Mouse (Mus musculus): ENCODE measurements at regions not wholly inside any gene's neighbourhood (a gene's known extent, or its start where the extent isn't known, plus 50 kb on each side); places are given as distances from the start of the nearest gene placed in this dataset.
A peak's percentile ranks its signal among the peaks of the same experiment; 100 is the strongest.

DNA sequence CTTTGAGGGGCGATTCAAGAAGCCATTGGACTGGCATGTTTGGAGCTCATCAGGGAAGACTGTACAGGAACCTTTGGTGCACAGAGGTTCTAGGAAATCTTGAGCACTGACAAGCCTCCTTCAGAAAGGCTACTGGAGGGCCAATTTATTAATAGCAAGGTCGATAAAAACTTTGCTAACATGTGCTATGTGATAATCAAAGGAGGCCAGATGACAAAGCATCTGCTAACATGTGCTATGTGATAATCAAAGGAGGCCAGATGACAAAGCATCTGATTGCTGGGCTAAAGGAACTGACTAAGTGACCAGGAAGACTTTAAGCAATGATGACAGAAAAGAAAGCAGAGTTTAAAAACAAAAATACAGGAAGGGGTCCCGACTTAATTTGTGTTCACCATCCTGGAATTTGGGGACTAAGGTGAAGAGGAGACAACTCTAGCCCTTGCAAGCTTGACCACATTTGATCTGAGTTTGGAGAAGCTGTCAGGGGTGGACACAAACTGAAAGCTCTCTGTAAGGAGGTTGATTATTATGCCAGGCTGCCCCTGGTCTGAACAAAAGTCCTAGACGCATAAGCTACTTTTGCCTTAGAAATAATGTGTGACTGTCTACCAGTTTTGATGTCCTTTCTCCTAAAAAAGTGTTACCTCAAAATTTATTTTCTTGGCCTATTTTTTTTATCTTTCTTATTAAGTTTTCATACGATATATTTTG is 455.5 kb upstream of the Fam92a start:
- no peak for DNase-seq

DNA sequence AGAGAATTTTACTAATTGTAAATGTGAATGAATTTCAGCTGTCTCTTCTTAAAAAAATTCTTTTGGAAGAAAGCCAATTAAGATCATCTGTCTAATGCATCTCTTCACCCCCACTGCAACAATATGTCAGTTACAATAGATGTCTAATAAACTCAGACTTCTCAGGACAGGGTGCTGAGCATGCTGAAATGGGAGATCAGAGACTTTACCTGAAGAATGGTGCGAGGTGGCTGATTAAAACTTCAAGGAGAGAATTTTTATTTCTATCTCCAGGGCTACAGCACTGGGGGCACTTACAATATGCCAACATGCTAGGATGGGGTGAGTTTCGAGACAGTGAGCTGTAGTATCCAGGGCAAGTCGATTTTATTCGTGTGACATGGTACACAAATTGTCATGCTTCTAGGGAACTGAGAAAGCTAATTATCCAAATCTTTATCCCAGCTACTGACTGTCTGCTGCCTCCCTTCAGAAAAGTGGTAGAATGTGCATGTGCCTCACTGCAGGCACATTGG is 449.0 kb upstream of the Fam92a start:
- no peak for DNase-seq

DNA sequence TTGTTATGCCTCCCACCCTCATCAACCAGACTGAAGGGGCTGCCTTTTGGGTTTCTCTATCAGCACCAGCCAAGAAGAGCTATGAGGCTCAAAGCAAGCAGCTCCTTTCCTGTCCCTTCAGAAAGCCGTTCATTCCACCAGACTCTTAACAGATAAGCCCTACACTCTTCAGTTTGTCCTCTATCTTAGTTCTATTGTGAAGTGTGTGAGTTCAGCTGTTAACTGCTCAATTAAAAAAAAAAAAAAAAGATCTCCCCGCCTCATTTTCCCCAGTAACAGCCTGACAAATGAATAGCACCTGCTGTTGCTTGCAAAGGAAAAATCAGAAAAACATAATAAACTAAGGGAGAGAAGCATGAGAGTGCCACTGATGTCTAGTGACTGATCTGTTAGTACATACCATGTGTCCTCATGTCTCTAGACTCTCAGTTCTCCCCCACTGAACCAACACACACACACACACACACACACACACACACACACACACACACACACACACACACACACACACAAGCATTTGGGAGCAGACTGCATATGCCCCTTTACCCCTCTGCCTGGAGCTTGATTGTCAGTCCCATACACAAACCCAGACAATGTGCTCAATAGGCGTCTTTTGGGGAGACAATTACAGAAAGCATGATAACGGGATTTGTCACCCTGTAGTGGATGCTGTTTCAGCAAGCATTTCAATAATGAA is 448.4 kb upstream of the Fam92a start:
- DNase-seq = no peak

DNA sequence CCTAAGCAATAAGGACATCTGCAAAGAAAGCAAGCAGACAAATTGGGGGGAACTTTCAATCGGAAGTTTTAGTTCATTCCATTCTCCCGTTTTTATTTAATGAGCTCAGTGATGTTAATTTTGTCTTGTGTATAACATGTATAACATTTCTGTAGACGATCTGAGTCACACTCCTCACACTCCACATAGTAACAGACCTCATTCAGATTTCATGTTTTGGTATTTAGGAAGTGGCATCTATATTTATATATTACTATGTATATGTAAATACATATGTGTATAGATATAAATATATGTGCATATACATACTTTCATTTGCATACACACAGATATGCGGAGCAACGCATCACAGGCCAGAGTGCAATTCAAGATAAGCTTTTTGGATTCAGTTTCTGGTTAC is 444.9 kb upstream of the Fam92a start:
- DNase-seq = no peak

DNA sequence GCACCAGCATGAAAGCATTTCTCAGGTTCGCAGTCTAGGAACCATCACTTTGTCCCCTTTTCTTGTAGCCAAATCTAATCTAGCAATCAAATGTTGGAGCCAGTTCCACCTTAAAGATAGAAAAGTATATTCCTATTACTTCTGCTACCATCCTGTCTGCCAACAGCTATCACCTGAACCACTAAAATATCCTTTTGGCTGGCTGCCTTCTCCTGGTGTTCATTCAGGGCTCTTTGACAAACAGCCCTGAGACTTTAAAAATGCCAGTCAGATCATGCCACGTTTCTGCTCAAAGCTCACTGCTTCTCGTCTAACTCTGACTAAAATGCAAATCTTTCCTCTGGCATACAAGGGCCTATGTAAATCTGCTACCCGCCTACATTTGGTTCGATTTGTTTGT is 439.7 kb upstream of the Fam92a start:
- DNase-seq = no peak

DNA sequence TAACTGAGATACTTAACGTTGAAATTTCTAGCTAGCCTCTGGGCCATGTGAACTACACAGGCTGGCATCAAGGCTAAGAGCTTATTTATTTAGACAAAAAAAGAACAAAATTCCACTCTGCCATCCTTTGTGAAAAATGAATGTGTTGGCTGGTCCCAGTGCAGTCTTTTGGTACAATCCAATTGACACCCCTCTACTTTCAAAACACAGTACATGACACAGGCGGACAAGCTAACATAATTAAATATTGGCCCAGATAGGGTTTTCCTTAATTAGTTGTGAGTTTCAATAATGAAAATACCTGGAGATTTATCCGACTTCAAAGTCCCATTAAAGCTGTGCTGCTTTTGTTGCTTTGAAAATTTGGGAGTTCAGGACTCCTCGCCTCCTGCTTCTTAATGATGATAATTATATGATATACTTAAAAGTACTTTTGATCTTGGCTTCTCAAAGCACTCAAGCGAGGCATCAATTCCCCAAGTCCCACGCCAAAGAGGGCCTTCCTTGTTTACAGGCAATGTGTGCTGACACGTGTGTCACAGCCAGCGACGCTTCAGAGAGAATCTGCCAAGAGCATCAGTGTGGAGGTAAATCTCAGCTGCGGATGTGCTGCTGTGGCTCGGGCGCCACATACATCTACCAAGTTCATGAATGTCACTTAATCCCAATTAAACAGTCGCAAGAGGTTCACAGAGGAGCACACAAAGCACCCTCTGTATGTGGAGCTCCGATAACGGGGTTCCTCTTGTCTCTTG is 429.5 kb upstream of the Fam92a start:
- no peak for DNase-seq

DNA sequence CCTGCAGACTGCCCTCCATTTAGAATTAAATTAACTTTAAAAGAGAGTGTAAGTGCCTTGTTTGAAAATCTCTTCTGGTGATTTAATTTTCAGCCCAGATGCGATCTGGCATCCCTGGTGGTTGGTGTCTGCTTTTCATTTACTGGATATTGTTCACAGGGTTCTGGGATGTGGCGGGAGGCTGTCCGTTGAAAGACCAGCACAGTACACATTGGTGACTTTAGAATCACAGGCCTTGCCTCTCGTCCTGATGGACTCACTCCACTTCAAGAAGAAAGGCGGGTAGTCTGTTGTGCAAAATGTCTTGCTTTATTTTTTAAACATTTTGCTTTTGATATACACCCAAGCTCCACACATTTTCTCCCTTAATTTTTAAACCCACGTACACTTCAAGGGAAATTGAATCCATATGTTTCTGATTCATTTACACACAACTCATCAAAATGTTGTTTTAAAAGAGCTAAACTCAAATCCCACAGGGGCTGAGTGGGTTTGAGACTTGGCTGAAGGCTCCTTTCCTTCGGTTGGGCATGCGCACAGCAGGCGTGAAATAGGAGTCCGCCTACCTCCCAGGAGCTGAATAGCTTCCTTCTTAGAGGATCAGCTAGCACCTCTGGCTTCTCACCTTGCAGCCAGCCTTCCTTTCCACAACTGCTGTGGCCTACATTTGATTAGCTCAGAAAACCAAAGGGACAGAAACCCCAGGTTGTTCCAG is 424.1 kb upstream of the Fam92a start:
- no peak for DNase-seq

DNA sequence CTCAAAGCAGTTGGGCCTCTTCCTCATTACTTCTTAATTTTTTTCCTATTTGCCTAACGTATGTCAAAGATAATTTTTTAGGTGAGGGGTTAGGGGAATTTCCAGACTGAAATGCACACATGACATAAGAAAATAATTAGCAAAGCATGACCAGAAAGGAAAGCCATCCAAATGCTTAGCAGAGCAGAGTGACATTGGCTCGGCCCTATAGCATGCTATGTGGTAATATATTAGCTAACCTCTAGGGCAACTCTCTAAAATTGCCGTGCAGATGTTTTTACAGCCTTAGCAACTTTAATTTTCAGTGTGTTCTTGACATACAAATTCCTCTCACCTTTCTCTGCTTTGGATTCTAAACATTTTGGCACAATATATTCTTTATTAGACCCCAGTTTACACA is 421.2 kb upstream of the Fam92a start:
- DNase-seq = no peak

DNA sequence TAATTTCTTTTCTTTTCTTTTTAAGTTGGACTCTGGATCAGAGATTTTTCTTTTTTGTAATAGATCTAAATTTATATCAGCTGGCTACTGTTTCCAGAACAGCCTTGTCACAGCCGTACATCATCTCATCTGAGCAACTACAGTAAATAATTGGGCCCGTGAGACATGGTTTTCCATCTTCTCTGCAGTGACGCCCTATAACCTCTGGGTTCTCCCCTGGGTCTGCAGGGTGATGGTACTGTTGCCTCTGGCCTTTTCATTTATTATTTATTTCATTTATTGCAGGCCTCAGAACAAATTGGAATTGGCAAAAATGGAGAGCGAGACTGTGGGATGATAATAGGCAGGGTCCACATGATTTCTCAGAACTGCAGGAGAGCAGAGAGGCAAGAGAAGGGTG is 406.3 kb upstream of the Fam92a start:
- DNase-seq = no peak

DNA sequence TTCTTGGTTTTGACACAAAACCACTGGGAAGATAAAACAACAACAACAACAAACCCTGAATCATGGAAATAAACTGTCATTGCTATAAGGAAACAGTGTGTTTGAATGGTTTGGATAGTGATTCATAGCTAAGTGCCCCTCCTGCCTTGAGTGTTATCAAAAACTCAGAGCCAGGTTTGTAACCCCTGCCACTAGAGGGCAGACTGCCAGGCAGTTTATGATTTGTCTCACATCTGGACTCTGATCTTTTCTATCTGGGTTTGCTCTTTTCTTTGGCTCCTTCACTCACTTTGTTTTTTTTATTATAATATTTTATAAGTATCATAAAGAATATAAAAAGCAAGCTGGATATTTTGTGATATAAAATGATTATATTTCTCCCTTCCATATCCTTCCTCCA is 400.1 kb upstream of the Fam92a start:
- no peak for DNase-seq

DNA sequence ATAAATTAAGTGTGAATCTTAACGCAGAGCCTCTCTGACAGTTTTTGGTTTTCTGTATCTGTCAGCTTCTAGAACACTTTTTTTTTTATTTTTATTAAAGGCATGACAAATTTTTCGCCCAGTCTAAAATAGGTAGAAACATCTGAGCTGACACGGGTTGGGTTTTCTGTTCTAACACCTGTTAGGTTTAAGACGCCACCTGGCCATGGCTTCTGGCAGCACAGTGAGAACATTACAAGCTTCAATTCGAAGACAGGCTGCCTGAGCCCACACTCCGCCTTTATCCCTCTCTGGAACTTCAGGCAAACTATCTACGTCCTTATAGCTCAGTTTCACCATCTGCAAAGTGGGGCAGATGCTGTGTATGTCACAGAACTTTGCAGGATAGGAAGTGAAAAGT is 398.9 kb upstream of the Fam92a start:
- DNase-seq = no peak

DNA sequence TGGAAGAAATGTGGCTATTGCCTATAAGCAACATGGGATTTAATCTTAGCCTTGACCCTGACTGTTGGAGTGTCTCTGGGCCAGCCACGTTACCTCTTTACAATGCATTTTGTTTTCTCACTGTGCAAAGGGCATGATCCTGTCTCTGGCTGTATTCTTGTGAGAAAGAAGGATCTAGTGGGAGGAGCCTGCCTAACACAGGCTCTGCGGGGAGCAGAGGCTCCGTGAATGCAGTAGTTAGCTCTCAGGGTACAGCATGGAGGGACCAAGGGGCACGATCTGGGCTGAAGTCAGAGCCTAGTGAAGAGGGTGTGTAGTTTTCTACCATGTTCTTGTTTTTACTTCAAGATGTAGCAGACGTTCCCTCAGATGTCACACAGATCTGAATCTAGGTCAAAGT is 395.8 kb upstream of the Fam92a start:
- no peak for DNase-seq

DNA sequence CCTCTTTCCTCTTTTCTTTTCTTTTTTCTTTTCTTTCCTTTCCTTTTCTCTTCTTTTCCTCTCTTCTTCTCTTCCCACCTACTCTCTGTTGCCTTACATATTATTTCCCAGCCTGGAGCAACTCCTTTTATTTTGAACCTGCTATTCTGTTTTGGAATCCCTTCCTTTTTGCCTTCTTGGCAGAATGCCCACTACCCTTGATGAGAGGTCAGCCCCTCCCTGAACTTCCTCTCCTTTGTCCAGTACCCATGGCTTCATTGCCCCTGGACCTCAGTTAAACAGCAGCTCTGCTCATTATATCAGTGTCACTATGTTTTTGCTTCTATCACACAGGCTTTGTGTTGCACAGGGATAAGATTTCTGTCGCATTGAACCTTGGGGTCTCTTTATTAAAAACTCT is 391.2 kb upstream of the Fam92a start:
- no peak for DNase-seq

DNA sequence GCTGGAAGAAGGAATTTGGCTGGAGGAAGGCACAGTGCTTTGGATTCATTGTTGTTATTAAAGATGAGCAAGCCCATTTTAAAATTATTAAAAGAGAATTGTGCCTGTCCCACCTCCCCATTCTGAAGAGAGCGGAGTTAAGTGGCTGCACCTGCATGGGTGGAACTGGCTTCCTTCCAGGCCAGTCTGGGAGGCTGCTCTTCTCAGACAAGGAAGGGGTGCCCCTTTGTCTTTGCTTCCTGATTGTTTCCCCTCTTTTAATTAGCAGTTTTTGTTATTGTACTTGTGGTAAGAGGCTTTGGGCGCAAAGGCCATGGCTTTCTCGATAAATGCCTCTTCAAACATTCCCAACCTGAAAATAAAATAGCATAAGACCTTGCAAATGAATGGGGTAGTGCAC is 388.7 kb upstream of the Fam92a start:
- DNase-seq = no peak

DNA sequence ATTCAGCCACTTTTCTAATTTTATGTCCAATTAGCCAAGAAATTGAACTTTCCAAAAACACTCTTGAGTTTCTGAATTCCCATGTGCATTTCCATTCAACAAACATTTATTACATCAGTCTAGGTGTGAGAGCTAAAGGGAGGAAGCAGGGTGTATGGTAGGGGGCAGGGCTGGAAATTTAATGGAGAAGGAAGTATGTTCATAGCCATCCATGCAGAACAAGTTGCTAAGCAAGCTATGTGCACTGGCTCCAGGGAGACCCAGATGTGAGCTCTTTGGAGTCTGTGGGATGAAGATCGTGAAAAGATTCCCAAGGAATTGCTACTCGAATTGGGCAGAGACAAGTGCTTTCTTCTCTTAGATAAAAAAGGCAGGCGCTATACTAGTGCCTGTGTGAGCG is 388.2 kb upstream of the Fam92a start:
- DNase-seq = no peak

DNA sequence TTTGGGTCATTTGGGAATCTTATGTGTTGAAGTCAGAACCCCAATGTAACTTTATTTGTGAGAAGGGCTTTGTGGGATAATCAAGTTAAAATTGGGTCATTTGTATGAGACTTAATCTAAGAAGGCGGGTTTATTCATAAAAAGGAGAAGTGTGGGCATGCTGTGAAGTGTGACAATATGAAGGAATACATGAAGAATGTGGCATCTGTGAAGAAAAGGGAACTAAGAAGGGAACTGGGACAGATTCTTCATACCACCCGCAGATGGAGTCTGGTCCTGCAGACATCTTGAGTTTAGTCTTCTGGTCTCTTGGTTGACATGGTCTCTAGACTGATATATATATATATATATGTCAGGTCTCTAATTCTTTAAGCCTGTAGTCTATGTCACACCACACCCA is 385.3 kb upstream of the Fam92a start:
- DNase-seq = no peak

DNA sequence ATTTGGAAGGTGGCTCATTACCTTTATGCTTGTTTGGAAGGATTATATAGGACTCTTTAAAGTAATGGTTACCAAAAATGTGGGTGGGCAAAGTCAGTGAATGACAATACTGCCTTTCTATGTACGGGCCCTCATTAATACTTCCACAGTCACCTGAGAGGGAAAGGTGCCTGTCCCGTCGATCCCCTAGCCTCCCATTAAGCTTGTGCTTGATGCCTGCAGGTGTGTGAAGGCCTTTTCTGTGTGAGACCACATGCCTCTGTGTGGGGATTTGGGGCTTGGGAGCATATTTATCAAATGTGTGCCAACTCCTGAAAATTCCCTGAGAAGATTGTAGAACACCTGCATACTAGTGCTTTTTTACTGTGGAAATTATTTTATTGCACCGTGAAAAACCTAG is 377.4 kb upstream of the Fam92a start:
- no peak for DNase-seq

DNA sequence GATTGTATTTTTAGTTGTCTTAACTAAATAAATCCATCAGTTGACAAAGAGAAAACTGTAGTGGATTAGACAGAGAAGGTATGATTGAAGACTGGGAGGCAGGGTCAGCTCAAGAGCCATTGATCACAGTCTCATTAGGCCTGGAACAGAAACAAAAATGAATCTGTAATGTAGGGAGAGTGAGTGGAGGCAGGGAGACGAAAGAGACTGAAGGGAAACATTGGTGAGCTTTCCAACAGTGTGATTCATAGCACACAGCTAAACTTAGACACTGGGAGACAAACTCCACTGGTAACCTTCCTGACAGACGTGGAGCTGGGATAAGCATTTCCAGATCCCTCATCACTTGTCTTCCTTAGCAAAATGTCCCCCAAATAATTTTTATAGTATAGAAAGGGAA is 372.1 kb upstream of the Fam92a start:
- DNase-seq = no peak

DNA sequence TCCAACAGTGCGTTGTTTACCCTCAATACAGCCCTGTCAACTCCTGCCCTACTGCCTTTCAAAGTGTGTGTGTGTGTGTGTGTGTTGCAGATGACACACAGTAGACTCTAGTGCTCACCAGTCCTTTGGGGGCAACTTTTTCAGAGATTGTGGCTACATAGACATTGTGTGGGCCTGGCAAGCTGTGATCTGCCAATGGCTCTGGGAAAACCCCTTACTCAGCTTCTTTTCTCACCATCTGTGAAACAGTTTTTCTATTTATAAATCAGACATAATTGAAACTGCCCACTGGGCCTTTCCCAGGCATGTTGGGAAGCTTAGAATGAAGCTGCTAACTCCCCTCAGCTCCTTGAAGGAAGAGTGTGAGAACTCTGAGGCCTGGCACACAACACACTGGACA is 369.7 kb upstream of the Fam92a start:
- DNase-seq = no peak

DNA sequence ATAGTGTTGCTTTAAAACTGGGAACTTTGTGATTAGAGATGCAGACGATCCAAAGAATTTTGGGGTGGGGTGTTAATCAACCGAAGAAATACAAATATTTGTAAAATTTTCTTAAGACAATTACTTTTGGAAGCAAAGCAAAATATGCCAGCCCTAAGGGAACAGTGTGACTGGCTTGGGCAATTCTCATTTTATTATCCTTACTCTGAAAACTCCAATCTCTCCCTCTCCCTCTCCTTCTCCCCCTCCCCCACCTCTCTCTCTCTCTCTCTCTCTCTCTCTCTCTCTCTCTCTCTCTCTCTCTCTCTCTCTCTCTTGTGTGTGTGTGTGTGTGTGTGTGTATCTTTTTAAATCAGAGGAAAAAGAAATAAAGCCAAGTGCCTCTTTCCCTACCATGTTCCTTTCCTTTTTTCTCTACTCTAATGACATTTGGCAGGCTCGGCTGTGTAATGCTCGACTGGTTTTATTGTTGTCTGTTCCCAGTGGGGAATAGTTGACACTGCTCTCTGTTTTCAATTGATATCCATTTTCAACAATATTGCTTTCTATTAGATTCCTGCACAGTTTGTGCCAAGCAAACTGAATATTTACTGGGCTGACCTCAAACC is 367.5 kb upstream of the Fam92a start:
- no peak for DNase-seq

DNA sequence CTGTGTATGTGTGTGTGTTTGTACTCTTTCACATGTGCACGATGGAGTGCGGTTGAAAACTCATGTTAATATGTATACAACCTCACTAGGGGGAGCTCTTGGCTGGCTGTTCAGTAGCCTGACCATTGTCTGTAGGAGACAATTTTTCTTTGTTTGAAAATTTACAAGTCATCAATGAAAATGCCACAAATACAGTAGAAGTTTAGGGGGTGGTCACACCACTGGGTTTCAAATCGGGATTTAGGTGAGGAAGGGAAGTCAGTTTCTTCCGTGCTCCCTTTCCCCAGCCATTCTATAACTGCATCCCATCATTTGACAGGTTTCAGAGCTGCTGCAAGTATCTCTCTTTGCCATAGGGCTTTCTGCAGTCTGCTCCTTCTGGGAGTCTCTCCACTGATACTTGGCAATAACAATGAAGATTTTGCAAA is 366.9 kb upstream of the Fam92a start:
- peak; percentile 56 for DNase-seq

DNA sequence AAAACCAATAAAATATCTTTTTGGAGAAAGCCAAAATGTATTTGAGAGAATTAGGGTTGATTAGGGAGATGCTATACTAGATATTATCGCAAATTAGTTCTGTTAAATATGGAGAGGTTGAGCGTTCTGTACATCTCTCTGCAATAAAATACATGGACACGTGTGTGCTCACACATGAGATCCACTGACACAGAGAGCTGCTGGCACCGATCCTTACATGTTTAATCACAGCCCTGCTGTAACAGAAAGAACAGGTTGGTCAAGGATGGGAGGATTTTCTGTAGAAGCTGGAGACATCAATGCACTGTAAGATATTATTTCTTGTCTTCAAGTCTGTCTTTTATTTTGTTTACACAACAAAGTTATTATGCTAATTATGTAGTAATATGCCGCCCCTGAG is 366.2 kb upstream of the Fam92a start:
- DNase-seq = no peak

DNA sequence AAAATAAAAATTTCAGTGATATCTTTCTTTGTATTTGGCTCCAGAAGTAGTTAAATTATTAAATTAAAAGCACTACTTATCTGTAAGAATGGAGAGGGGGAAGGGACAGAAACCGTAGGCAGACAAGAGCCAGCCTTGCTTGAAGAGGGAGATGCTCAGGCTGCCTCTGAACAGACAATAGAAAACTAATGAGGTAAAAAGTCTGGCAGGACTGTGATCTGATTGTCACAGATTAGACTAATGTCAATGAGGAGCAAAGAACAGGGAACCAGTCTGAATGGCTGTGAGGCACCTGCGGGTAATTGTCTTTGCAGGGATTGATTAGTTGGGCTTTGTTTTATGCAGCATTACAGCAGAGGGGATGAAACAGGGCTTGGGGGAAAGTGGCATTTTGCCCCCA is 362.3 kb upstream of the Fam92a start:
- DNase-seq = no peak

Data from cerebellum, adult 9-10 months (tissue).